Mouse (Mus musculus): ENCODE data around the gene Med12. TPM values are rescaled to one million over a fixed set of nuclear protein-coding genes. Genes with fewer than 3 reads are reported as not detected.
A peak's percentile ranks its signal among the peaks of the same experiment; 100 is the strongest.

The Med12 gene
- polyA plus RNA-seq, 1 experiment from 2014 or later: 39.4 TPM

DNA sequence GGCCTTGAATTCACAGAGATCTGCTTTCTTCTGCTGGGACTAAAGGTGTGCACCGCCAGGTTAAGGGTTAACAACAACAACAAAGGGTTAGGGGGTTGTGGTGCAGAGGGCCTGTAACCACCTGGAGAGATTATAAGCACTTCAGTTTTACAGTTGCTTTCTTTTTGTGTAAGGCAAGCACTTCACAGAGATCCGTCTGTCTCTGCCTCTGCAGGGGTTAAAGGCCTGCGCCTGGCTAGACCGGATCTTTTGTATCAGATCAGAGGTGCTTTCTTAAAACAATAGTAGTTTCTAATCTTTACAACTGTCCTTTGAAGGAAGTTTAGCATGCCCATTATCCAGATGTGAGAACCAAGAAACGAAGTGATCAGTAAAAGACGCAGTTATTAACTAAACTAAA, 420 bp upstream of the Med12 start:
- peaks cover 6% of the 10 kb centered on the region; the same call in 1 of the 2 replicates for H3K36me3 ChIP-seq
- peak overlapping the region; percentile 36 for H3K9ac ChIP-seq
- peak overlapping the region; percentile 55 for H3K4me3 ChIP-seq
- 24% methylated on average over 6 of the region's 6 CpGs for WGBS
- H3K4me1 ChIP-seq: no peaks in the 10 kb centered on the region; the same call in 1 of the 2 replicates
- 0 out of 2 replicates have a peak, but pooled peaks cover 8% of the 10 kb centered on the region for H3K27me3 ChIP-seq
- H3K9me3 ChIP-seq: no peaks in the 10 kb centered on the region
- H3K4me2 ChIP-seq (replicated peaks): peak overlapping the region; percentile 51
- H3K27ac ChIP-seq: no peak overlapping the region; the same call in 1 of the 2 replicates
- no peak for ATAC-seq (ENCODE audit: insufficient number of reproducible peaks, insufficient read depth, low FRiP score, low TSS enrichment)

DNA sequence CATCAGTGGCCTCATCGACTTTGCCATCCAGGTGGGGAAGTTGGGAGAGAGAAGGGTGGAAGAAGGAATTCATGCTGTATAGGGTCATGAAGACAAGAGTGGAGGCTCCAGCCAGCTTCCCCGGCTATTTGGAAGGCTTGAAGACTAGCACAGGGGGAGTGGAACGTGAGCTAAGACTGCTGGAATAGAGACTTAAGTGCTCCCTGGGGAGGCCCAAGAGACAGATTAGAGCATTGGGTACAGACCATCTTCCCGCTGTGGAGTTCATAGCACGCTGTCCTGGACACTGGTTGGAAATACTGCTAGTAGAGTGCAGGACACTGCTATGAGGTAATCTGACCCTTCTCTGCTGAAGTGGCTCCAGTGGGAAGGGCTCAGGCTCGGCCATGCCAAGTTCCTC, 9.0 kb downstream of the Med12 start:
- no peak for ATAC-seq (ENCODE audit: insufficient number of reproducible peaks, insufficient read depth, low FRiP score, low TSS enrichment)
- no peak overlapping the region for H3K4me2 ChIP-seq (replicated peaks)
- no peak overlapping the region for H3K27ac ChIP-seq
- H3K9me3 ChIP-seq: no peaks in the 10 kb centered on the region
- H3K4me1 ChIP-seq: no peaks in the 10 kb centered on the region
- H3K36me3 ChIP-seq: peaks cover 49% of the 10 kb centered on the region
- 0 out of 2 replicates have a peak, but pooled peaks cover 3% of the 10 kb centered on the region for H3K27me3 ChIP-seq
- WGBS: 77% methylated on average over 6 of the region's 6 CpGs
- H3K4me3 ChIP-seq: no peak overlapping the region
- H3K9ac ChIP-seq: no peak overlapping the region

DNA sequence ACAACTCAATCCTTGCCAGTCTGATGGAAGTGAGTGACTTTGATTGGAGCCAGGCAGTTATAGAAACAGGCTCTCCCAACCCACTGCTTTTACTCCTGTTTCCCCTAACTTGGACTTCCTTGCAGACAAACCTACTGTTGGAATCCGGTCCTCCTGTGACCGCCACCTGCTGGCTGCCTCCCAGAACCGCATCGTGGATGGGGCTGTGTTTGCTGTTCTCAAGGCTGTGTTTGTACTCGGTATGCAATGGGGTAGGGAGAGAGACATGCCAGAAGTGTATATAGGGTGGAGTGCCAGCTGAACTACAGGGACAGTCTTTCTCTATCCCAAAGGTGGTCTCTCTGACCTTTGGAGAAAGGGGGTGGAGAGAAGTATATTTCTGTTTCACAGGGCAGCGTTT, 11.7 kb downstream of the Med12 start:
- Histone ChIP-seq H3K9me3 (no peaks in the 10 kb centered on the region), H3K4me1 (no peaks in the 10 kb centered on the region), H3K4me2 (replicated peaks) (no peak overlapping the region), H3K9ac (no peak overlapping the region), H3K4me3 (no peak overlapping the region), H3K27me3 (0 out of 2 replicates have a peak, but pooled peaks cover 3% of the 10 kb centered on the region), H3K36me3 (peaks cover 56% of the 10 kb centered on the region), H3K27ac (no peak overlapping the region)
- ATAC-seq (ENCODE audit: insufficient number of reproducible peaks, insufficient read depth, low FRiP score, low TSS enrichment): no peak
- WGBS: 25% methylated on average over 6 of the region's 6 CpGs

DNA sequence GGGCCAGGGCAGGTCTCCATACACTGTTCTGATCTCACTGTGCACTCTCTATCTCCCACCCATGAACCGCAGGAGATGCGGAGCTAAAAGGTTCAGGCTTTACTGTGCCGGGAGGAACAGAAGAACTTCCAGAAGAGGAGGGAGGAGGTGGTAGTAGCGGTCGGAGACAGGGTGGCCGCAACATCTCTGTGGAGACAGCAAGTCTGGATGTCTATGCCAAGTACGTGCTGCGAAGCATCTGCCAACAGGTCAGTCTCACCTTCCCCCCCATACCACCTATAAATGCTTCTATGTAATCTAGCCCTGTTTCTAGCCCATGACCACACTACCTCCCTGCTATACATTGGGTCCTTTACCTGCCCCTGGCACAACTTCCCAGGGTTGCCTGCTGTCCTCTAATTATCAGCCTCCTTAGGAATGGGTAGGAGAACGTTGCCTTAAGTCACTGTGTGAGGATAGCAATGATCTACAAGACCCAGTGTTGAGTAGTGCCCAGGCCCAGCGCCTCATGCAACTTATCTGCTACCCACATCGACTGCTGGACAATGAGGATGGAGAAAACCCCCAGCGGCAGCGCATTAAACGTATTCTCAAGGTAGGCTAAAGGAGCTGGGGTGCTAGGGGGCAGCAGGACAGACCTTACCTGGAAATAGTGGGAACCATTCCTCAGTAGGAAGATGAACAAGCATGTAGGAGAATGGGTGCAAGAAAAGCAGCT, 12.3 kb downstream of the Med12 start:
- no peak overlapping the region for H3K4me3 ChIP-seq
- WGBS: 94% methylated on average over 14 of the region's 14 CpGs
- H3K36me3 ChIP-seq: peaks cover 56% of the 10 kb centered on the region

DNA sequence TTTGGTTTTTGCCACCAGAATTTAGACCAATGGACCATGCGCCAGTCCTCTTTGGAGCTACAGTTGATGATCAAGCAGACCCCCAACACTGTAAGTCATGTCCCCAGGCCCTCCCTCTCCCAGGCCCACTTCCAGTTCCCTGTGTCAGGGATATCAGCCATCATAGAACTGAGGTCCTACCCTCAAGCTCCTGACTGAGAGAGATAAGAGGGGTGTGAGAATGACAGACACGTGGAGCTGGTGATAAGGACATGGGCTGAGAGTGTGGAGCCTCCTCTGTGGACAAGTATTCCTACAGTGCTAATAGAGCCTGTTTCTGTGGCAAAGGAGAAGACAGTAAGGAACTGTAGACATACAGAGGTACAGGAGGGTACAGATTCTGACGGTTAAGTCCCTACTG, 13.7 kb downstream of the Med12 start:
- Histone ChIP-seq H3K4me3 (no peak overlapping the region), H3K4me1 (no peaks in the 10 kb centered on the region), H3K27ac (no peak overlapping the region), H3K27me3 (peaks cover 3% of the 10 kb centered on the region; the same call in 1 of the 2 replicates), H3K9ac (no peak overlapping the region), H3K9me3 (no peaks in the 10 kb centered on the region), H3K4me2 (replicated peaks) (no peak overlapping the region), H3K36me3 (peaks cover 45% of the 10 kb centered on the region)
- no peak for ATAC-seq (ENCODE audit: insufficient number of reproducible peaks, insufficient read depth, low FRiP score, low TSS enrichment)
- 93% methylated on average over 3 of the region's 3 CpGs for WGBS

More for the DNA sequence above, 12.3 kb downstream of the Med12 start:
- H3K9me3 ChIP-seq: no peaks in the 10 kb centered on the region
- ATAC-seq (ENCODE audit: insufficient number of reproducible peaks, insufficient read depth, low FRiP score, low TSS enrichment): no peak
- H3K4me2 ChIP-seq (replicated peaks): no peak overlapping the region
- 0 out of 2 replicates have a peak, but pooled peaks cover 3% of the 10 kb centered on the region for H3K27me3 ChIP-seq
- H3K4me1 ChIP-seq: no peaks in the 10 kb centered on the region
- H3K9ac ChIP-seq: no peak overlapping the region
- H3K27ac ChIP-seq: no peak overlapping the region

DNA sequence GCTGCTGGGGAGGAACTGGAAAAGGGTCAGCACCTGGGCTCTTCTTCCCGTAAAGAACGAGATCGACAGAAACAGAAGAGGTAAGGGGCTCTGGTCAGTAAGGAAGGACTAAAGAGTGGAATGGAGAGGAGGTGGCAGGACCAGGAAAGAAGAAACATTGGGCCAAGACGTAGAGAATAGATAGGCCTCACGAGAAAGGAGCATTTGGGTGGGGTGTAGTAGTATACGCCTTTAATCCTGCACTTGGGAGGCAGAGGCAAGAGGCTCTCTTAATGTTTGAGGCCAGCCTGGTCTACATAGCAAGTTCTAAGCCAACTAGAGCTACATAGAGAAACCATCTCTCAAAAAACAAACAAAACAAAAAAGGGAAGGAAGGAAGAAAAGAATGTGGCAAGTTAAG, 14.6 kb downstream of the Med12 start:
- 92% methylated on average over 6 of the region's 6 CpGs for WGBS

DNA sequence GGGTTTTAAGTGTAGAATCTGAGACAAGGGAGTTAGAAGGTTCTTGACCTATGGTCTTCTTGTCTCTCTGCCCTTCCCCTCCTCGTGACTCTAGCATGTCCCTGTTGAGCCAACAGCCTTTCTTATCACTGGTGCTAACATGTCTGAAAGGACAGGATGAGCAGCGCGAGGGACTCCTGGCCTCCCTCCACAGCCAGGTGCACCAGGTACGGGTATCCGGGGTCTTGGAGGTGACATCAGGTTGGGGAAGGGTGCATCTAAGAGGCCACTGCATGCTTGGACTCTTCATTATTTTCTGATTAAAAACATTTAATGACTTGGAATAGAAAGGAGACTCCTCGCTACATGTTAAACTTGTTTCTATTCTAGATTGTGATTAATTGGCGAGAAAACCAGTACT, 15.2 kb downstream of the Med12 start:
- peaks cover 38% of the 10 kb centered on the region for H3K36me3 ChIP-seq
- H3K4me3 ChIP-seq: no peak overlapping the region
- H3K9ac ChIP-seq: no peak overlapping the region
- peaks cover 3% of the 10 kb centered on the region; the same call in 1 of the 2 replicates for H3K27me3 ChIP-seq
- ATAC-seq (ENCODE audit: insufficient number of reproducible peaks, insufficient read depth, low FRiP score, low TSS enrichment): no peak
- no peaks in the 10 kb centered on the region for H3K9me3 ChIP-seq
- 90% methylated on average over 7 of the region's 7 CpGs for WGBS
- no peak overlapping the region for H3K4me2 ChIP-seq (replicated peaks)
- H3K27ac ChIP-seq: no peak overlapping the region
- no peaks in the 10 kb centered on the region for H3K4me1 ChIP-seq

More for the DNA sequence above, 14.6 kb downstream of the Med12 start:
- no peaks in the 10 kb centered on the region for H3K9me3 ChIP-seq
- peaks cover 3% of the 10 kb centered on the region; the same call in 1 of the 2 replicates for H3K27me3 ChIP-seq
- H3K9ac ChIP-seq: no peak overlapping the region
- no peak overlapping the region for H3K4me2 ChIP-seq (replicated peaks)
- H3K4me3 ChIP-seq: no peak overlapping the region
- H3K4me1 ChIP-seq: no peaks in the 10 kb centered on the region
- ATAC-seq (ENCODE audit: insufficient number of reproducible peaks, insufficient read depth, low FRiP score, low TSS enrichment): no peak
- H3K27ac ChIP-seq: no peak overlapping the region
- peaks cover 42% of the 10 kb centered on the region for H3K36me3 ChIP-seq

DNA sequence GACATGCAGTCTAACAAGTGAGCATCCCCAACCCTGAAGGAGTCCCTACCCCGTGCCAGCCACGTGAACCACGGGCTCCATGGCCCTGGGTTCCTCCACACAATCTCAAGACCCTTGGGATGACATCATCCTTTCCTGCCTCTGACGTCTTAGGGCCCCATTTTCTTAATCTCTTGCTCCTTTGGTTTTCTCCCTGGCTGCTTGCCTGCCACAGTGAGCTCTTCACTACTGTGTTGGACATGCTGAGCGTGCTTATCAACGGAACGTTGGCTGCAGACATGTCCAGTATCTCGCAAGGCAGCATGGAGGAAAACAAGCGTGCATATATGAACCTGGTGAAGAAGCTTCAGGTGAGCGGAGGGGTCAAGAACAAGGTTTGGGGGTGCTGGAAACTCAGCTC, 16.3 kb downstream of the Med12 start:
- H3K9me3 ChIP-seq: no peaks in the 10 kb centered on the region
- H3K36me3 ChIP-seq: peaks cover 36% of the 10 kb centered on the region
- H3K4me3 ChIP-seq: no peak overlapping the region
- H3K9ac ChIP-seq: no peak overlapping the region
- H3K27me3 ChIP-seq: peaks cover 3% of the 10 kb centered on the region; the same call in 1 of the 2 replicates
- H3K27ac ChIP-seq: no peak overlapping the region
- no peak for ATAC-seq (ENCODE audit: insufficient number of reproducible peaks, insufficient read depth, low FRiP score, low TSS enrichment)
- H3K4me2 ChIP-seq (replicated peaks): no peak overlapping the region
- H3K4me1 ChIP-seq: no peaks in the 10 kb centered on the region
- WGBS: 86% methylated on average over 10 of the region's 10 CpGs

DNA sequence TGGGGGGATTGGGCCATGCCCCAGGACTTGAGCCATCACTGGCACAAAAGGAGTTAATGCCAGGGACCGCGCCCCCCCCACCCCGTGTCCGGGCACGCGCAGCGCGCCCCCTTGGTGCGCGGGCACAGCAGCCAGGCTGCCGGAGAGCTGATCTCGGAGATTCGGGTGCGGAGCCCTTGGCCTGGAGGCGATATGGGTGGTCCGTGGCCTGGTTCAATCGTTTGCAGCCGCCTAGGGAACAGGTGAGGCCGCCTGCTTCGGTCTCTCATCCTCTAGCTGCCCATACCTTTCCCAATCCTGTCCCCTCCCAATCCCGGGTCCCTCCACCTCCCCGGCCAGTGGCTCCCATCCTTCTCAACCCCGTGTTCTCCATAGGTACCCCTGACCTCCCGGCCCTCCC, 25.2 kb downstream of the Med12 start, which contains the start of gene Nlgn3:
Gene Nlgn3 (plus strand): TSS at position 114 of the 400 bp plus-strand sequence.
- Histone ChIP-seq H3K4me3 (peak within 1 kb of the TSS; percentile 43), H3K4me1 (no peaks in the 10 kb centered on the region), H3K36me3 (peaks cover 21% of the 10 kb centered on the region; the same call in 1 of the 2 replicates), H3K9me3 (no peaks in the 10 kb centered on the region), H3K4me2 (replicated peaks) (peak within 1 kb of the TSS; percentile 50), H3K27me3 (peaks cover 3% of the 10 kb centered on the region; the same call in 1 of the 2 replicates), H3K27ac (peak within 1 kb of the TSS; percentile 57; the same call in 1 of the 2 replicates), H3K9ac (peak within 1 kb of the TSS; percentile 50)
- ATAC-seq (ENCODE audit: insufficient number of reproducible peaks, insufficient read depth, low FRiP score, low TSS enrichment): no peak
- 24% methylated on average over 24 of the region's 24 CpGs for WGBS

DNA sequence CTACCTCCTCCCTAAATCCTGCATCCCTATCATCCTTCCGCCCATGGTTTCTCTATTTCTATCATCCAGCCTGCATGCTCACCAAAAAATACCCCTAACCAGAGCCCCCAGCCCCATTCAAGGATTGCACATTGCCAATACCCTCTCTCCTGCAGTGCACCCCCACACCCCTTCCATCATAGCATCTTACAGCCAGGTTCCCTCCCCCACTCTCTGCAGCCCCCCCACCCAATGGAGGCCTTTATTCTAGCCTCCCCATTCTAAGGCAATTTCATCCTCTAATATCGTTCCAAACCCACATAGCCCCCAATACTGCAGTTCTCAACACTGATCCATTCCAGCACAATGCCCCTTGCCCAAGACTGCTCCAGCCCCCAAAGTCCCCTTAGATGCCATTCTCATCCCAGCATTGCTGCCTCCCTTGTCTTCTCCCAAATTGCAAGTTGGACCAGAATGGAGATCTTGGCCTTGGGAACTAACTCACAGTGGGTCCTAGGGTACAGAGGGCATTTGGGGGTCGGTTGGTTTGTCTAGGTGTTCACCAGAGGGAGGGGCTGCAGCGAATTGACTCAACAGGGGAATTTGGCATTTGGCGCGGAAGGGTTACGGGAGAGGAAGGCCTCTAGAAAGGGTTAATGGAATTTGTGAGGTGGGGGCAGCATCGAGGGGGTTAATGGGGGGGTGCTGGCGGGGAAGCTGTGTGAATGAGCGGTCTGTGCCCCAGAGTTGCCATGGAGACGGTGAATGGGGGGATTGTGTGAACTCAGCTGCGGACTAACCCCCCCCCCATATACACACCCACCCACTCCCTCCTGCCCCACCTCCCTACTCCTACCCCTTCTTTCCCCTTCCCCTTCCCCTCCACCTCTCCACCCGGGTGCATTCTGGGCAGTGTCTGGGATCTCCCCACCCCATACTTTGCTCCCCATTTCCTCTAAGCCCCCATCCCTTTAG, 25.9 kb downstream of the Med12 start:
- H3K27ac ChIP-seq: peak overlapping the region; percentile 60; the same call in 1 of the 2 replicates
- peaks cover 20% of the 10 kb centered on the region; the same call in 1 of the 2 replicates for H3K36me3 ChIP-seq
- peak overlapping the region; percentile 43 for H3K4me3 ChIP-seq
- peak; percentile 53; the same call in 1 of the 2 replicates for ATAC-seq (ENCODE audit: insufficient number of reproducible peaks, insufficient read depth, low FRiP score, low TSS enrichment)
- peak overlapping the region; percentile 50 for H3K4me2 ChIP-seq (replicated peaks)
- no peaks in the 10 kb centered on the region for H3K4me1 ChIP-seq
- 29% methylated on average over 10 of the region's 13 CpGs for WGBS
- peaks cover 3% of the 10 kb centered on the region; the same call in 1 of the 2 replicates for H3K27me3 ChIP-seq
- H3K9ac ChIP-seq: peak overlapping the region; percentile 50
- H3K9me3 ChIP-seq: no peaks in the 10 kb centered on the region

DNA sequence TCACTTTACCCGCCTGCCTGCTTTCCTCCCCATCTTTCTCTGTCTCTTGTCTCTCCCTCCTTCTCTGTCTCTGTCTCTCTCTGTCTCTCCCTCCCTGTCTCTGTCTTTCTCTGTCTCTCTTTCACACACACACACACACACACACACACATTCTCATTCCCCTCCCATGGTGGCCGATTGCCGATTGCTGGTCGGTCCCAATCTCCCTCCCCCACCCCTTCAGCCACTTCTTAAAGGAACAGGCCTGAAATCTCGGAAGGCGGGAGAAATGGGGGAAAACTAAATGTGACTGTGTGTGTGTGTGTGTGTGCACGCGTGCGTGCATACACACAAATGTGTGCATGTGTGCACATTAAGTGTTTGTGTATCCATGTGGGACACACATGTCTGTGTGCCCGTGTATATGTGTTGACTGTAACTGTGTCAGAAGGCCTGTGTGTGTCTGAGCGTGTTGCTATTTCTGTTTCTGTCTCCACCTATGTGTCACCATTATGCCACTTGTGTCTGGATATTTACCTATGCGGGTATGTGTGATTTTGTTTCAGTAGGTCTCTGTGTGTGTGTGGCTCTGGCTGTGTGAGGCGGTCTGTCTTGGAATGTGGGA, 26.7 kb downstream of the Med12 start:
- H3K9me3 ChIP-seq: no peaks in the 10 kb centered on the region
- H3K27me3 ChIP-seq: peaks cover 3% of the 10 kb centered on the region; the same call in 1 of the 2 replicates
- no peaks in the 10 kb centered on the region for H3K4me1 ChIP-seq
- ATAC-seq (ENCODE audit: insufficient number of reproducible peaks, insufficient read depth, low FRiP score, low TSS enrichment): no peak
- peak overlapping the region; percentile 60; the same call in 1 of the 2 replicates for H3K27ac ChIP-seq
- peaks cover 16% of the 10 kb centered on the region; the same call in 1 of the 2 replicates for H3K36me3 ChIP-seq
- WGBS: 26% methylated on average over 13 of the region's 13 CpGs
- H3K9ac ChIP-seq: peak overlapping the region; percentile 50
- H3K4me3 ChIP-seq: peak overlapping the region; percentile 43
- peak overlapping the region; percentile 50 for H3K4me2 ChIP-seq (replicated peaks)
